ENCODE assay signal across 8 mouse cellular contexts in the genomic region with DNA sequence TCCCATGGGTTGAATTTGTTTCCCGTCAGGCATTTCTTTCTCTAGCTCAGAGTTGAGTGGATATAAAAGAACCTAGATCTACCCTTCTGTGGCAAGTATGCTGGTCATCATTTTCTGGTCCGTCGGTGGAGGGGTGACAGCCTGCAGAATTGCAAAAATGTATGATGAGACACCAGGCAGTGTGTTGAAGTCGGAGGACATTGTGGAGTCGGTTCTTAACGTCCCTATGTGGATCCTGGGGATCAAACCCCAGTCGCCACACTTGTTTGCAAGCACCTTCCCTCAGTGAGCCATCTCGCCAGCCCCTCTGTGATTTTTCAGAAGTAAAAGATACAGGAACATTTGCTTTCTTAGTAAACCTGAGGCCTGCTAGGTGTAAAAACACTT. TPM values are rescaled to one million over a fixed set of nuclear protein-coding genes. Genes with fewer than 3 reads are reported as not detected.
A peak's percentile ranks its signal among the peaks of the same experiment; 100 is the strongest.
DNase-seq lines count a peak whose midpoint lies in the region; ATAC-seq and TF ChIP-seq lines count a peak whose summit lies in the region.

No protein-coding gene starts in this region.

- H3K4me1 ChIP-seq in limb, embryonic 15.5 days = peaks cover 37% of the 10 kb centered on the region
- H3K4me1 ChIP-seq in stomach, postnatal 0 days (replicated peaks; ENCODE audit: control insufficient read depth, insufficient read depth) = 0 out of 2 replicates have a peak, but pooled peaks cover 3% of the 10 kb centered on the region

- peak; percentile 10 for DNase-seq in adrenal gland, postnatal 14 days
- DNase-seq in adrenal gland, postnatal 10 days = no peak
- DNase-seq in spleen, postnatal 10 days (ENCODE audit: low spot score in 2 of 2) = peak; percentile 20 to 30
- DNase-seq in spleen, adult 12 weeks (ENCODE audit: low spot score) = no peak
- no peak for DNase-seq in stomach, postnatal 0 days (ENCODE audit: low spot score)
- DNase-seq in urinary bladder, postnatal 14 days (ENCODE audit: low spot score) = no peak
- no peak for DNase-seq in T-cell, adult 2 months (ENCODE audit: low spot score)

- 7% methylated on average over 8 of the region's 8 CpGs for WGBS in limb, embryonic 15.5 days
- 9% methylated on average over 8 of the region's 8 CpGs for WGBS in stomach, postnatal 0 days

- peak overlapping the region; percentile 58 for H3K4me2 ChIP-seq in limb, embryonic 15.5 days
- H3K4me2 ChIP-seq in stomach, postnatal 0 days (replicated peaks; ENCODE audit: low read depth) = peak overlapping the region; percentile 82

- H3K9me3 ChIP-seq in limb, embryonic 15.5 days = no peaks in the 10 kb centered on the region
- H3K9me3 ChIP-seq in stomach, postnatal 0 days (ENCODE audit: control insufficient read depth, low read length) = no peaks in the 10 kb centered on the region

- peak overlapping the region; percentile 90 for H3K27ac ChIP-seq in limb, embryonic 15.5 days
- peak overlapping the region; percentile 96 for H3K27ac ChIP-seq in stomach, postnatal 0 days (replicated peaks)

- TF ChIP-seq CTCF in stomach, postnatal 0 days (IDR thresholded peaks at IDR 0.05; ENCODE audit: low read depth) = no peak

- no peak for TF ChIP-seq EP300 in stomach, postnatal 0 days (optimal IDR thresholded peaks at IDR 0.05)

- peak overlapping the region; percentile 81 for H3K9ac ChIP-seq in limb, embryonic 15.5 days
- H3K9ac ChIP-seq in stomach, postnatal 0 days (ENCODE audit: low read length) = peak overlapping the region; percentile 90

- H3K4me3 ChIP-seq in limb, embryonic 15.5 days = peak overlapping the region; percentile 80
- H3K4me3 ChIP-seq in stomach, postnatal 0 days (ENCODE audit: low read depth, low read length) = peak overlapping the region; percentile 72

- no peaks in the 10 kb centered on the region for H3K27me3 ChIP-seq in limb, embryonic 15.5 days
- H3K27me3 ChIP-seq in stomach, postnatal 0 days (ENCODE audit: control insufficient read depth, insufficient read depth, low read length) = no peaks in the 10 kb centered on the region

- no peak for ATAC-seq in limb, embryonic 15.5 days (ENCODE audit: insufficient number of reproducible peaks, low FRiP score, low TSS enrichment, low read depth)
- ATAC-seq in stomach, postnatal 0 days (ENCODE audit: low FRiP score, low TSS enrichment) = no peak

- peaks cover 15% of the 10 kb centered on the region for H3K36me3 ChIP-seq in limb, embryonic 15.5 days
- H3K36me3 ChIP-seq in stomach, postnatal 0 days (ENCODE audit: control insufficient read depth, insufficient read depth, low read length) = no peaks in the 10 kb centered on the region; the same call in 1 of the 2 replicates

RNA-seq across cellular contexts. Expression of gene Eid3, which starts 5.5 kb away (rescaled TPM):
- total RNA-seq in adrenal gland, postnatal 14 days (2021) = 2.3 and 3.0 TPM in 2 replicates
- 1 to 10 TPM; 1.7 to 4.2 TPM for total RNA-seq in adrenal gland, postnatal 10 days (2021)
- polyA plus RNA-seq in limb, embryonic 15.5 days (2015; fragmentation: Nextera tagmentation; extraction: Ambion mirVana) = 0.12 TPM in 1 of 2 replicates, not detected in the other
- polyA plus RNA-seq in stomach, postnatal 0 days (2015; fragmentation: Nextera tagmentation; extraction: Ambion mirVana) = 0.36 and 0.38 TPM in 2 replicates

RNA-seq across cellular contexts. Expression of gene Txnrd1, which starts 27.2 kb away (rescaled TPM):
- 106 and 115 TPM in 2 replicates for total RNA-seq in adrenal gland, postnatal 14 days (2021)
- 10 to 100 TPM; 88.4 to 96.8 TPM for total RNA-seq in adrenal gland, postnatal 10 days (2021)
- 61.1 and 68.8 TPM in 2 replicates for polyA plus RNA-seq in limb, embryonic 15.5 days (2015; fragmentation: Nextera tagmentation; extraction: Ambion mirVana)
- polyA plus RNA-seq in stomach, postnatal 0 days (2015; fragmentation: Nextera tagmentation; extraction: Ambion mirVana) = 61.9 TPM in 2 replicates

Comparison
In these comparisons a context has a peak if more than half of its experiments do, and no peak if none do; other contexts are left out.
1. DNase-seq: peak in adrenal gland, postnatal 14 days (single experiment) and spleen, postnatal 10 days (2 of 2); none in adrenal gland, postnatal 10 days (single experiment), spleen, adult 12 weeks (single experiment), stomach, postnatal 0 days (single experiment), urinary bladder, postnatal 14 days (single experiment) and T-cell, adult 2 months (single experiment).